Mouse (Mus musculus) liver, adult 10 weeks (tissue): Measurements from ENCODE around the gene Olfr944. TPM values are rescaled to one million over a fixed set of nuclear protein-coding genes. Genes with fewer than 3 reads are reported as not detected.

Experiments used
- polyA plus RNA-seq: library from polyadenylated mRNA; stranded (reverse); fragments of 350-450 nt; fragmentation: Illumina TruSeq; extraction: RNeasy Lipid Tissue Mini Kit (QIAGEN cat#74804); gene quantifications from one replicate; pipeline ENCODE4 v1.2.3, GENCODE M21; 2014; ENCODE audit warnings: low read depth, low replicate concordance

The Olfr944 gene
- not detected for polyA plus RNA-seq

DNA sequence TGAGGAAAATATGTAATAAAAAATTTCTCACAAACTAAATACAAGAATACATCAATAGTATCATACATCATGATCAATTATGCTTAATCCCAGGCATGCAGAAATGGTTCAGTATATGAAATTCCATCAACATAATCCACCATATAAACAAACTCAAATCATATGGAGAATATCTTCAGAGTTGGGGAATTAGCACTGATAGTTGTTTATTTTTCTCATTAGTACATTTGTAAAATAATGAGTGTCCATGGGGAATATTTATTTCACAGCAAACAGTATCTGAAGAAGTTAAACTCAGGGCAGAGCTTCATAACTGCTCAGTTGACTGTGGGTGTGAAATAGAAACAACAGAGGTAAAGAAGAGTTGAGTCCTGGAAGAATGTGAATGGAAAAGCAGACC, at the start of gene Olfr944:
Gene Olfr944, plus strand, starts transcription at position 301 of the 400 bp plus-strand sequence.

DNA sequence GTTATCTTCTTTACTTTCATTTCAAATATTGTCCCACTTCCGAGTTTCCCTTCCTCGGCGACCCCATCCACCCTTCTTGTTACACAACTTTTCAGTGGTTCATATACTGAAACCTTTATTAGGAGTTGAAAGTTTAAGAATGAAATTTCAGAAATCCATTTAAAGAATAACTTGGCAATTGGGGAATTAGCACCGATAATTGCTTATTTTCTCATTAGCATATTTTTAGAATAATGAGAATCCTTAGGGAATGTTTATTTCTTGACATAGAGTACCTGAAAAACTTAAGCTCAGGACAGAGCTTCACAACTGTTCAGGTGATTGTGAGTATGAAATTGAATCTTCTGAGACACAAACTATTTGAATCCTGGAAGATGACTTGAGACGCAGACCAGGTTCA, 35.7 kb upstream of the Olfr944 start, which contains the start of gene Olfr943:
Gene Olfr943, plus strand, starts transcription at position 301 of the 400 bp plus-strand sequence.

DNA sequence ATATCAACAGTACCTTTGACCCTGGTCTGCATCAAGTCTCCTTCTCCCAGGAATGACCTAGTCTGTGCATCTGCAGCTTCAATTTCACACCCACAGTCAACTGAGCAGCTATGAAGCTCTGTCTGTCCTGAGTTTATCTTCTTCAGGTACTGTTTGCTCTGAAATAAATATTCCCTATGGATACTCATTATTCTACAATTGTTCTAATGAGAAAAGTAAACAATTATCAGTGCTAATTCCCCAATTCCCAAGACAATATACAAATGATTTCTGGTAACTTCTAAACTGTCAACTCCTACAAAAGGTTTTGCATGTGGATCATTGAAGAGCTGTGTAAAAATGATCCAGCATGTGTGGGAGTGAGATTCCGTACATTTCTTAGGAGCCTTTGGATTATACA, 48.2 kb downstream of the Olfr944 start, which contains the start of gene Olfr1537:
Gene Olfr1537, minus strand, starts transcription at position 101 of the 400 bp plus-strand sequence.

Other genes with a start within 250 kb of the Olfr944 start
- not detected for gene Olfr933, start 229.6 kb upstream of the Olfr944 start, polyA plus RNA-seq
- gene Olfr934, start 213.6 kb upstream of the Olfr944 start, polyA plus RNA-seq, result not detected
- gene Olfr935, start 202.2 kb upstream of the Olfr944 start, polyA plus RNA-seq, result not detected
- gene Olfr146, start 178.5 kb upstream of the Olfr944 start, polyA plus RNA-seq, result not detected
- gene Olfr937, start 137.0 kb upstream of the Olfr944 start, polyA plus RNA-seq, result not detected
- not detected for gene Olfr938, start 123.0 kb upstream of the Olfr944 start, polyA plus RNA-seq
- not detected for gene Olfr27, start 73.8 kb upstream of the Olfr944 start, polyA plus RNA-seq
- not detected for gene Olfr943, start 35.6 kb upstream of the Olfr944 start, polyA plus RNA-seq
- gene Olfr1537, start 48.1 kb downstream of the Olfr944 start, polyA plus RNA-seq, result not detected
- not detected for gene Olfr945, start 74.9 kb downstream of the Olfr944 start, polyA plus RNA-seq
- gene Olfr948, start 124.1 kb downstream of the Olfr944 start, polyA plus RNA-seq, result not detected
- not detected for gene Olfr951, start 185.5 kb downstream of the Olfr944 start, polyA plus RNA-seq
- not detected for gene Olfr952, start 225.2 kb downstream of the Olfr944 start, polyA plus RNA-seq